Mouse (Mus musculus) heart, postnatal 14 days (tissue): Measurements from ENCODE around the gene Plekhd1. TPM values are rescaled to one million over a fixed set of nuclear protein-coding genes. Genes with fewer than 3 reads are reported as not detected.
A peak's percentile ranks its signal among the peaks of the same experiment; 100 is the strongest.

ENCODE experiments used
- DNase-seq, 2 experiments: peaks; one replicate each; pipeline ENCODE4 v3.0.0; 2021 to 2022
- intact Hi-C: fragments of 180-260 bp; cut with DNase I; formaldehyde crosslinking; loops from one replicate; pipeline ENCODE4 v1.15.1; 2025
- total RNA-seq, 2 experiments: library from RNA; stranded (reverse); gene quantifications; 2 replicates each; pipeline ENCODE4 v1.2.3; 2021

The Plekhd1 gene
- total RNA-seq, 2 experiments from 2014 or later: 0.24 to 0.48 TPM

- intact Hi-C loops: no loop called here
- no peak for DNase-seq
These were observed 44.9 kb downstream of the Plekhd1 start for GRCm38 (mm10) chr12:80737283-80737600.

- DNase-seq: peak in 1 of 2 experiments; percentile 29
- intact Hi-C loops: no loop called here
These were observed 47.1 kb downstream of the Plekhd1 start for GRCm38 (mm10) chr12:80739482-80739881.

GRCm38 (mm10) chr12:80744614-80745013 lies 52.2 kb downstream of the Plekhd1 start:
- intact Hi-C loops: no loop called here
- no peak for DNase-seq

GRCm38 (mm10) chr12:80746031-80746813 lies 53.8 kb downstream of the Plekhd1 start:
- intact Hi-C loops: no loop called here
- peak; percentile 13 to 19 for DNase-seq

- DNase-seq: no peak
- intact Hi-C loops: no loop called here
These were observed 59.2 kb downstream of the Plekhd1 start for GRCm38 (mm10) chr12:80751556-80751955.

- intact Hi-C loops: no loop called here
- DNase-seq: peak; percentile 75 to 86
These were observed 65.6 kb downstream of the Plekhd1 start for GRCm38 (mm10) chr12:80757751-80758558.

- peak; percentile 36 to 40 for DNase-seq
These were observed 66.4 kb downstream of the Plekhd1 start for GRCm38 (mm10) chr12:80758559-80759386.

GRCm38 (mm10) chr12:80759387-80759712 lies 67.0 kb downstream of the Plekhd1 start:
- intact Hi-C loops: no loop called here
- DNase-seq: no peak

More at GRCm38 (mm10) chr12:80758559-80759386, 66.4 kb downstream of the Plekhd1 start:
- intact Hi-C loops: no loop called here

GRCm38 (mm10) chr12:80759713-80760395 lies 67.5 kb downstream of the Plekhd1 start:
- intact Hi-C loops: loop anchor here (2.0 kb wide), 2 partner anchors 31 to 601 kb away; no protein-coding TSS in a partner anchor
- peak in 1 of 2 experiments; percentile 14 for DNase-seq

GRCm38 (mm10) chr12:80760396-80760801 lies 68.0 kb downstream of the Plekhd1 start, which contains the start of gene Ccdc177:
TSS of gene Ccdc177 (minus strand) at chr12:80760687.
- peak; percentile 80 to 84 for DNase-seq
- intact Hi-C loops: loop anchor here (2.0 kb wide), 2 partner anchors 32 to 602 kb away; no protein-coding TSS in a partner anchor

GRCm38 (mm10) chr12:80762982-80763381 lies 70.6 kb downstream of the Plekhd1 start:
- intact Hi-C loops: no loop called here
- DNase-seq: no peak

- no peak for DNase-seq
- intact Hi-C loops: no loop called here
These were observed 71.7 kb downstream of the Plekhd1 start for GRCm38 (mm10) chr12:80764116-80764515.

GRCm38 (mm10) chr12:80769697-80770096 lies 77.3 kb downstream of the Plekhd1 start:
- DNase-seq: peak; percentile 78 to 86
- intact Hi-C loops: loop anchor here (1.0 to 2.0 kb wide), 2 partner anchors 13 to 126 kb away; no protein-coding TSS in a partner anchor

Other genes starting within 250 kb of the Plekhd1 start
- 10 to 100 TPM; 11.2 to 12.7 TPM for gene Exd2, start 229.5 kb upstream of the Plekhd1 start, total RNA-seq
- gene Galnt16, start 174.3 kb upstream of the Plekhd1 start, total RNA-seq: 1 to 10 TPM; 7.1 to 7.6 TPM
- 10 to 100 TPM; 20.1 to 22.6 TPM for gene Slc39a9, start 48.7 kb upstream of the Plekhd1 start, total RNA-seq
- gene Erh, start 48.2 kb upstream of the Plekhd1 start, total RNA-seq: 10 to 100 TPM; 24.8 to 28.6 TPM
- gene Ccdc177, start 68.1 kb downstream of the Plekhd1 start, total RNA-seq: under 1 TPM in 1 of 2 experiments, not detected in 1; 0.07 TPM
- gene Susd6, start 97.9 kb downstream of the Plekhd1 start, total RNA-seq: 10 to 100 TPM; 63.4 to 66.2 TPM